Mouse (Mus musculus) lung, embryonic 16.5 days (tissue): ENCODE data around the gene Serbp1. TPM values are rescaled to one million over a fixed set of nuclear protein-coding genes. Genes with fewer than 3 reads are reported as not detected.
A peak's percentile ranks its signal among the peaks of the same experiment; 100 is the strongest.

Experiments used
- ATAC-seq: fragments of 200-750 bp; cut with Nextera tagmentation; 2 replicates; pipeline ENCODE4 v1.8.0; 2017; ENCODE audit warnings: low read depth, mild to moderate bottlenecking, moderate library complexity
- H3K27ac ChIP-seq: fragments of 300-500 bp; sonication (generic); 2 replicates; pipeline ENCODE4 v1.5.1; 2014; ENCODE audit warnings: mild to moderate bottlenecking, control low read depth, low read length
- H3K27me3 ChIP-seq: fragments of 300-500 bp; sonication (generic); 2 replicates; pipeline ENCODE4 v1.6.1; 2014; ENCODE audit warnings: low read depth, low read length, mixed read lengths; ENCODE audit not compliant: control insufficient read depth, insufficient read depth
- H3K36me3 ChIP-seq: fragments of 300-500 bp; sonication (generic); 2 replicates; pipeline ENCODE4 v1.6.1; 2014; ENCODE audit warnings: low read length; ENCODE audit not compliant: control insufficient read depth, insufficient read depth
- H3K4me1 ChIP-seq: fragments of 300-500 bp; sonication (generic); replicated peaks from 2 replicates; pipeline ENCODE4 v1.6.1; 2014; ENCODE audit warnings: low read length, mixed read lengths; ENCODE audit not compliant: control insufficient read depth, insufficient read depth
- H3K4me2 ChIP-seq: fragments of 300-500 bp; sonication (generic); 2 replicates; pipeline ENCODE4 v1.6.1; 2014; ENCODE audit warnings: low read depth, low read length, control low read depth
- H3K4me3 ChIP-seq: fragments of 300-500 bp; sonication (generic); 2 replicates; pipeline ENCODE4 v1.5.1; 2014; ENCODE audit warnings: mild to moderate bottlenecking, low read length, control low read depth
- H3K9ac ChIP-seq: fragments of 300-500 bp; sonication (generic); 2 replicates; pipeline ENCODE4 v1.6.1; 2014; ENCODE audit warnings: low read length, control low read depth
- H3K9me3 ChIP-seq: fragments of 300-500 bp; sonication (generic); 2 replicates; pipeline ENCODE4 v1.6.1; 2016; ENCODE audit warnings: low read length; ENCODE audit not compliant: control insufficient read depth
- WGBS: fragments of 180-500 bp; shearing (Covaris S2); extraction: QIAGEN DNeasy Blood & Tissue Kit; methylation state at CpG from one replicate; pipeline ENCODE4 v1.1.7; 2014; 5-methylcytosine and 5-hydroxymethylcytosine counted together
- polyA plus RNA-seq: library from polyadenylated mRNA; unstranded; fragments of >200 nt; fragmentation: Nextera tagmentation; extraction: Ambion mirVana; gene quantifications from 2 replicates; pipeline ENCODE4 v1.2.1, GENCODE M21; 2015

The Serbp1 gene
- polyA plus RNA-seq, 1 experiment from 2014 or later = 318 TPM

- Histone ChIP-seq H3K27ac (no peak overlapping the region), H3K4me3 (no peak overlapping the region), H3K36me3 (no peaks in the 10 kb centered on the region), H3K27me3 (no peaks in the 10 kb centered on the region), H3K4me2 (no peak overlapping the region), H3K9ac (no peak overlapping the region), H3K9me3 (no peaks in the 10 kb centered on the region), H3K4me1 (no peaks in the 10 kb centered on the region)
- ATAC-seq = no peak
- WGBS = 86% methylated on average over 4 of the region's 4 CpGs
Measured at GRCm38 (mm10) chr6:67251095-67251494, 13.1 kb downstream of the Serbp1 start.

GRCm38 (mm10) chr6:67264935-67265334, 27.0 kb downstream of the Serbp1 start:
- Histone ChIP-seq H3K27ac (no peak overlapping the region), H3K36me3 (no peaks in the 10 kb centered on the region), H3K27me3 (no peaks in the 10 kb centered on the region), H3K4me1 (peaks cover 3% of the 10 kb centered on the region), H3K4me2 (no peak overlapping the region), H3K9me3 (no peaks in the 10 kb centered on the region), H3K4me3 (no peak overlapping the region), H3K9ac (no peak overlapping the region)
- 76% methylated on average over 7 of the region's 7 CpGs for WGBS
- ATAC-seq = no peak

GRCm38 (mm10) chr6:67266159-67266657, 28.2 kb downstream of the Serbp1 start:
- H3K4me2 ChIP-seq = peak overlapping the region; percentile 78
- peak overlapping the region; percentile 100 for H3K4me3 ChIP-seq
- peak overlapping the region; percentile 89 for H3K27ac ChIP-seq
- H3K4me1 ChIP-seq = peaks cover 3% of the 10 kb centered on the region
- H3K36me3 ChIP-seq = no peaks in the 10 kb centered on the region
- peak; percentile 63 for ATAC-seq
- H3K9ac ChIP-seq = peak overlapping the region; percentile 71
- no peaks in the 10 kb centered on the region for H3K9me3 ChIP-seq
- under 1% methylated on average over 23 of the region's 23 CpGs for WGBS
- H3K27me3 ChIP-seq = no peaks in the 10 kb centered on the region

GRCm38 (mm10) chr6:67266664-67267407, 28.9 kb downstream of the Serbp1 start:
- Histone ChIP-seq H3K9ac (peak overlapping the region; percentile 100), H3K36me3 (peaks cover 4% of the 10 kb centered on the region; the same call in 1 of the 2 replicates), H3K4me2 (peak overlapping the region; percentile 78), H3K27ac (peak overlapping the region; percentile 91), H3K4me3 (peak overlapping the region; percentile 100), H3K9me3 (no peaks in the 10 kb centered on the region), H3K27me3 (no peaks in the 10 kb centered on the region), H3K4me1 (peaks cover 3% of the 10 kb centered on the region)
- WGBS = under 1% methylated on average over 63 of the region's 68 CpGs
- peak; percentile 99 for ATAC-seq

- Histone ChIP-seq H3K4me3 (peak overlapping the region; percentile 100), H3K36me3 (peaks cover 7% of the 10 kb centered on the region), H3K9me3 (no peaks in the 10 kb centered on the region), H3K27me3 (no peaks in the 10 kb centered on the region), H3K27ac (peak overlapping the region; percentile 91), H3K9ac (peak overlapping the region; percentile 100), H3K4me2 (peak overlapping the region; percentile 65), H3K4me1 (peaks cover 3% of the 10 kb centered on the region)
- ATAC-seq = peak; percentile 34
- WGBS = under 1% methylated on average over 62 of the region's 65 CpGs
Measured at GRCm38 (mm10) chr6:67267408-67268244, 29.6 kb downstream of the Serbp1 start.

GRCm38 (mm10) chr6:67268245-67268612, 30.3 kb downstream of the Serbp1 start:
- peak overlapping the region; percentile 100 for H3K9ac ChIP-seq
- peak overlapping the region; percentile 65 for H3K4me2 ChIP-seq
- H3K27ac ChIP-seq = no peak overlapping the region
- ATAC-seq = no peak
- 0% methylated on average over 2 of the region's 2 CpGs for WGBS
- peaks cover 11% of the 10 kb centered on the region for H3K36me3 ChIP-seq
- no peaks in the 10 kb centered on the region for H3K27me3 ChIP-seq
- peak overlapping the region; percentile 100 for H3K4me3 ChIP-seq
- peaks cover 3% of the 10 kb centered on the region for H3K4me1 ChIP-seq
- no peaks in the 10 kb centered on the region for H3K9me3 ChIP-seq

GRCm38 (mm10) chr6:67268983-67269382, 31.0 kb downstream of the Serbp1 start:
- no peak for ATAC-seq
- Histone ChIP-seq H3K9me3 (no peaks in the 10 kb centered on the region), H3K4me3 (peak overlapping the region; percentile 40), H3K4me1 (peaks cover 3% of the 10 kb centered on the region), H3K27ac (no peak overlapping the region), H3K4me2 (peak overlapping the region; percentile 64), H3K27me3 (no peaks in the 10 kb centered on the region), H3K9ac (no peak overlapping the region), H3K36me3 (peaks cover 13% of the 10 kb centered on the region)
- 6% methylated on average over 1 of the region's 1 CpGs for WGBS

GRCm38 (mm10) chr6:67269459-67269858, 31.5 kb downstream of the Serbp1 start:
- peaks cover 3% of the 10 kb centered on the region for H3K4me1 ChIP-seq
- H3K4me3 ChIP-seq = peak overlapping the region; percentile 42
- H3K27me3 ChIP-seq = no peaks in the 10 kb centered on the region
- peak overlapping the region; percentile 64 for H3K4me2 ChIP-seq
- 11% methylated on average over 2 of the region's 2 CpGs for WGBS
- H3K27ac ChIP-seq = no peak overlapping the region
- H3K9ac ChIP-seq = 0 out of 2 replicates have a peak overlapping the region, but pooled peaks have one; percentile 34
- H3K36me3 ChIP-seq = peaks cover 18% of the 10 kb centered on the region
- H3K9me3 ChIP-seq = no peaks in the 10 kb centered on the region
- ATAC-seq = no peak

GRCm38 (mm10) chr6:67277944-67278343, 40.0 kb downstream of the Serbp1 start:
- Histone ChIP-seq H3K4me3 (no peak overlapping the region), H3K27me3 (no peaks in the 10 kb centered on the region), H3K4me2 (no peak overlapping the region), H3K36me3 (peaks cover 45% of the 10 kb centered on the region), H3K9me3 (no peaks in the 10 kb centered on the region), H3K27ac (no peak overlapping the region), H3K9ac (no peak overlapping the region), H3K4me1 (no peaks in the 10 kb centered on the region)
- no peak for ATAC-seq
- 83% methylated on average over 5 of the region's 5 CpGs for WGBS
